Mouse (Mus musculus) forebrain, embryonic 11.5 days (tissue): ENCODE data around the gene Msl3l2. TPM values are rescaled to one million over a fixed set of nuclear protein-coding genes. Genes with fewer than 3 reads are reported as not detected.

Source experiments
- ATAC-seq: fragments of 200-750 bp; cut with Nextera tagmentation; replicated peaks from 2 replicates; pipeline ENCODE4 v1.8.0; 2017; ENCODE audit warnings: moderate TSS enrichment; ENCODE audit not compliant: low FRiP score
- DNase-seq: peaks from one replicate; pipeline ENCODE4 v3.0.0-alpha.2; 2017; ENCODE audit warnings: low spot score
- H3K27ac ChIP-seq: fragments of 300-500 bp; sonication (generic); 2 replicates; pipeline ENCODE4 v1.5.1; 2014; ENCODE audit warnings: low read depth, low read length
- H3K27me3 ChIP-seq: fragments of 300-500 bp; sonication (generic); 2 replicates; pipeline ENCODE4 v1.6.1; 2014; ENCODE audit warnings: mild to moderate bottlenecking, low read length, mixed read lengths; ENCODE audit not compliant: control insufficient read depth, insufficient read depth
- H3K36me3 ChIP-seq: fragments of 300-500 bp; sonication (generic); 2 replicates; pipeline ENCODE4 v1.6.1; 2014; ENCODE audit warnings: mild to moderate bottlenecking, low read length, moderate library complexity, mixed read lengths; ENCODE audit not compliant: control insufficient read depth, insufficient read depth
- H3K4me1 ChIP-seq: fragments of 300-500 bp; sonication (generic); replicated peaks from 2 replicates; pipeline ENCODE4 v1.6.1; 2014; ENCODE audit warnings: low read length, mixed read lengths; ENCODE audit not compliant: control insufficient read depth, insufficient read depth
- H3K4me2 ChIP-seq: fragments of 300-500 bp; sonication (generic); 2 replicates; pipeline ENCODE4 v1.6.1; 2014; ENCODE audit warnings: low read depth, mild to moderate bottlenecking, low read length, moderate library complexity, mixed read lengths; ENCODE audit not compliant: severe bottlenecking
- H3K4me3 ChIP-seq: fragments of 300-500 bp; sonication (generic); 2 replicates; pipeline ENCODE4 v1.5.1; 2014; ENCODE audit warnings: low read depth, low read length
- H3K9ac ChIP-seq: fragments of 300-500 bp; sonication (generic); 2 replicates; pipeline ENCODE4 v1.6.1; 2014; ENCODE audit warnings: low read length
- H3K9me3 ChIP-seq: fragments of 300-500 bp; sonication (generic); 2 replicates; pipeline ENCODE4 v1.6.1; 2016; ENCODE audit warnings: low read length, mixed read lengths; ENCODE audit not compliant: control insufficient read depth
- WGBS: fragments of 180-500 bp; shearing (Covaris S2); extraction: QIAGEN DNeasy Blood & Tissue Kit; methylation state at CpG from one replicate; pipeline ENCODE4 v1.1.7; 2014; 5-methylcytosine and 5-hydroxymethylcytosine counted together
- polyA plus RNA-seq: library from polyadenylated mRNA; unstranded; fragments of >200 nt; fragmentation: Nextera tagmentation; extraction: Ambion mirVana; gene quantifications from 2 replicates; pipeline ENCODE4 v1.2.1, GENCODE M21; 2014

The Msl3l2 gene
- 8.0 and 8.6 TPM in 2 replicates for polyA plus RNA-seq

DNA sequence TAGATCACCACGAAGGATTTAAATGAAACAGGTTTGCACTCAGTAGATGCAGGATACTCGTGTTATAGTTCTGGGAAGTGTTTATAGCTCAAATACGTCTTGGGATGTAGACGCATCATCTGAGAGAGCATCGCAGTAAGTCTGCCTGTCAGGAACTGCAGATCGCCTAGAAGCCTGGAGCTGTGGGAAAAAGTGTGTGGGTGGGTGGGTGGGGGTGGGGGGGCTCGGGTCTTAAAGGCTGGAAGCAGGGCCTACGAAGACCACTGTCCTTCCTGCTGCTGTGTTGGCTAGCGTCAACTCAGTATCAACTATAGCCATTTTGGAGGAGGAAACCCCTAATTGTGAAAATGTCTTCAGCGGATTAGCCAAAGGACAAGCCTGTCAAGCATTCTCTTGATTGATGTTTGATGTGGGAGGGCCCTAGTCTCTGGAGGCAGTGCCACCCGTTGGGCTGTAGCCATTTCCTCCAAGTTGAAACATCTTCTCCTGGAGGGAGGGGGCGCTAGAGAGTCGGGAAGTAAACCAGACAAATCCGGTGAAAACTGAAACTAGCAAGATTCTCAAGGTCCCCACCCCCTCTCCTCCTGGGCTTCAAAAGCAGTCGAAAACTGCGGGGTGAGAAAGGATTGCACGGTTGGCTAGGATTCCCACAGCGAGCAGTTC lies at the start of gene Msl3l2:
Msl3l2 (plus strand) TSS at position 585 of the 663 bp plus-strand sequence.
- H3K36me3 ChIP-seq, result no peaks in the 10 kb centered on the region
- H3K4me3 ChIP-seq, result no peak within 1 kb of the TSS
- peak; percentile 86 for ATAC-seq
- no peak within 1 kb of the TSS for H3K9ac ChIP-seq
- peak; percentile 85 for DNase-seq
- H3K27me3 ChIP-seq, result no peaks in the 10 kb centered on the region
- no peaks in the 10 kb centered on the region for H3K9me3 ChIP-seq
- H3K27ac ChIP-seq, result no peak within 1 kb of the TSS
- no peaks in the 10 kb centered on the region for H3K4me1 ChIP-seq
- peak within 1 kb of the TSS; percentile 31; the same call in 1 of the 2 replicates for H3K4me2 ChIP-seq
- 31% methylated on average over 18 of the region's 18 CpGs for WGBS

- ATAC-seq, result no peak; the same call in 1 of the 2 replicates
Observed at GRCm38 (mm10) chr10:56058979-56059422, 47.7 kb upstream of the Msl3l2 start.

GRCm38 (mm10) chr10:56061238-56061830 lies 45.4 kb upstream of the Msl3l2 start:
- Histone ChIP-seq H3K27ac (no peak overlapping the region), H3K4me2 (no peak overlapping the region), H3K36me3 (no peaks in the 10 kb centered on the region), H3K9ac (no peak overlapping the region), H3K27me3 (no peaks in the 10 kb centered on the region), H3K4me1 (no peaks in the 10 kb centered on the region), H3K4me3 (no peak overlapping the region), H3K9me3 (no peaks in the 10 kb centered on the region)
- WGBS, result 91% methylated on average over 2 of the region's 2 CpGs
- DNase-seq (no peak), ATAC-seq (no peak)

More at GRCm38 (mm10) chr10:56058979-56059422, 47.7 kb upstream of the Msl3l2 start:
- Histone ChIP-seq H3K36me3 (no peaks in the 10 kb centered on the region), H3K27me3 (no peaks in the 10 kb centered on the region), H3K9ac (no peak overlapping the region), H3K4me1 (no peaks in the 10 kb centered on the region), H3K4me2 (no peak overlapping the region), H3K27ac (no peak overlapping the region), H3K4me3 (no peak overlapping the region), H3K9me3 (no peaks in the 10 kb centered on the region)
- WGBS, result 28% methylated on average over 3 of the region's 3 CpGs
- DNase-seq, result no peak

GRCm38 (mm10) chr10:56062746-56063145 lies 44.0 kb upstream of the Msl3l2 start:
- Histone ChIP-seq H3K9me3 (no peaks in the 10 kb centered on the region), H3K27me3 (no peaks in the 10 kb centered on the region), H3K27ac (no peak overlapping the region), H3K4me3 (no peak overlapping the region), H3K36me3 (no peaks in the 10 kb centered on the region), H3K9ac (no peak overlapping the region), H3K4me1 (no peaks in the 10 kb centered on the region), H3K4me2 (no peak overlapping the region)
- ATAC-seq (no peak), DNase-seq (no peak)
- WGBS, result 91% methylated on average over 2 of the region's 2 CpGs

- H3K4me1 ChIP-seq, result no peaks in the 10 kb centered on the region
- no peak for DNase-seq
- no peaks in the 10 kb centered on the region for H3K9me3 ChIP-seq
- H3K9ac ChIP-seq, result no peak overlapping the region
- H3K4me3 ChIP-seq, result no peak overlapping the region
- no peaks in the 10 kb centered on the region for H3K27me3 ChIP-seq
- WGBS, result 86% methylated on average over 4 of the region's 4 CpGs
- no peaks in the 10 kb centered on the region for H3K36me3 ChIP-seq
- no peak overlapping the region for H3K4me2 ChIP-seq
- no peak for ATAC-seq
- H3K27ac ChIP-seq, result no peak overlapping the region
Observed at GRCm38 (mm10) chr10:56089714-56090113, 17.0 kb upstream of the Msl3l2 start.

DNA sequence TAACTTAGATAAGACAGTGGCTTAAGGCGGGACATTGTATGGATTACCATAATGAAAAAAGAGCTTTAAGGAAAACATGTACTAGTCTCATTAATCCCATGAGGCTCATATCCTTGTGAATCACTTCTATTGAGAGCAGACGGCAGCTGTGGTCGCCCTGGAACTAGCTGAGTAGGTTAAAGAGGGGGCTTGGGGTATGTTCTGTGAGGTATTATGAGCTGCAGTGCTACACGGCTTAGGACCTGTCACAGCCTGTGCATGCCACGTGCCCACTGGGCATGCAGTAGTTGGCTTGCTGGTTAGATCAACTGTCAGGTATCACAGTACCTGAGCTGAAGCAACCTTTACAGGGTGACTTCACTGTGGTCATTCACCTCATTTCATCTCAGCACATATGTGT lies 12.1 kb upstream of the Msl3l2 start:
- DNase-seq (no peak), ATAC-seq (no peak)
- Histone ChIP-seq H3K36me3 (no peaks in the 10 kb centered on the region), H3K4me1 (no peaks in the 10 kb centered on the region), H3K27me3 (no peaks in the 10 kb centered on the region), H3K4me2 (no peak overlapping the region), H3K4me3 (no peak overlapping the region), H3K27ac (no peak overlapping the region), H3K9ac (no peak overlapping the region), H3K9me3 (no peaks in the 10 kb centered on the region)
- 88% methylated on average over 5 of the region's 5 CpGs for WGBS

DNA sequence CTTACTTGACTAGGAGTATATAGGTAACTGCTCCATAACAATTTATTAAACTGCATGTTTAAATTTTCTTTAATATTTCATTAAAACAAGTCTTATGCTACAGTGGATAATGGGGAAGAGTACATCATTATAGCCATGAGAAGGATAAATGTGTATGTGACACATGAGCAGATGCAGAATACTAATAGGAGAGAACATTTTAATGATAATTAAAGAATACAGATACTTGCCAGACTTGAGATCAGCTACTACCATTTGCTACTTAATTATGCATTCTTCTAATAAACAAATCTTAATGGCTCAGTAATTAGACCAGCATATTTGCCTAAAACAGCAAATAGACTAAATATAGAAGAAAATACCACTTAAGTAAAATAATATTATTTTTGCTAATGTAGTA lies 10.0 kb upstream of the Msl3l2 start:
- Histone ChIP-seq H3K27me3 (no peaks in the 10 kb centered on the region), H3K4me3 (no peak overlapping the region), H3K4me1 (no peaks in the 10 kb centered on the region), H3K9ac (no peak overlapping the region), H3K9me3 (no peaks in the 10 kb centered on the region), H3K36me3 (no peaks in the 10 kb centered on the region), H3K4me2 (no peak overlapping the region), H3K27ac (no peak overlapping the region)
- no peak for ATAC-seq
- DNase-seq, result no peak

DNA sequence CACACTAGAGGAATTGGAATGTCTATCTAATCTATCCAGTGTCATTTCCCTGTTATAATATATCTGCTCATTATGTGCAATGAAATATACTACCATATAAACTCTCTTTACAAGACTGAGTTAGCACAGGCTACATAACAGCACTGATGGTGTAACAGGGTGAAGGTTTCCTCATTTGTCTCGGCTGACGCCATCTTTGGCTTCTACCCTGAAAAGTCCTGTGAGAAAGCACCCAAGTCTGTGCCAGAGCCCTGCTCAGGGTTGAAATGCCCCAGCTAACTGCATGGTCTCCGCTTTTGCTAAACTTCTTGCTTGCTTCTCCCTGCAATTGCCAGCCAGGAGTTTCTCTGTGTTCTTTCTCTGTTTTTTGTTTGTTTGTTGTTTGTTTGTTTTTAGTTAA lies 7.6 kb upstream of the Msl3l2 start:
- no peaks in the 10 kb centered on the region for H3K36me3 ChIP-seq
- 89% methylated on average over 3 of the region's 3 CpGs for WGBS
- ATAC-seq (no peak), DNase-seq (no peak)
- H3K4me3 ChIP-seq, result no peak overlapping the region
- H3K27ac ChIP-seq, result no peak overlapping the region
- H3K4me2 ChIP-seq, result no peak overlapping the region
- H3K27me3 ChIP-seq, result no peaks in the 10 kb centered on the region
- H3K9ac ChIP-seq, result no peak overlapping the region
- H3K9me3 ChIP-seq, result no peaks in the 10 kb centered on the region
- no peaks in the 10 kb centered on the region for H3K4me1 ChIP-seq
